Mouse (Mus musculus): Measurements from ENCODE around the gene Vmn1r233. TPM values are rescaled to one million over a fixed set of nuclear protein-coding genes. Genes with fewer than 3 reads are reported as not detected.
A peak's percentile ranks its signal among the peaks of the same experiment; 100 is the strongest.

Vmn1r233 gene
- polyA plus RNA-seq, 1 experiment from 2014 or later, result not detected

GRCm38 (mm10) chr17:20944985-20945891 lies 51.0 kb downstream of the Vmn1r233 start, which contains the start of gene Ppp2r1a:
Ppp2r1a (plus strand) TSS chr17:20945311.
- peak within 1 kb of the TSS; percentile 74 for H3K4me2 ChIP-seq
- no peaks in the 10 kb centered on the region for H3K36me3 ChIP-seq
- H3K4me3 ChIP-seq, result peak within 1 kb of the TSS; percentile 77
- under 1% methylated on average over 69 of the region's 69 CpGs for WGBS
- H3K27ac ChIP-seq, result peak within 1 kb of the TSS; percentile 98
- peaks cover 19% of the 10 kb centered on the region for H3K4me1 ChIP-seq
- H3K9me3 ChIP-seq, result no peaks in the 10 kb centered on the region
- H3K9ac ChIP-seq, result peak within 1 kb of the TSS; percentile 89
- peak; percentile 99 for ATAC-seq (ENCODE audit: insufficient number of reproducible peaks, insufficient read depth, low FRiP score, low TSS enrichment, low read depth)
- H3K27me3 ChIP-seq, result no peaks in the 10 kb centered on the region

- peak overlapping the region; percentile 64 for H3K4me2 ChIP-seq
- no peaks in the 10 kb centered on the region for H3K36me3 ChIP-seq
- H3K27me3 ChIP-seq, result no peaks in the 10 kb centered on the region
- H3K4me3 ChIP-seq, result peak overlapping the region; percentile 77
- 39% methylated on average over 3 of the region's 3 CpGs for WGBS
- H3K4me1 ChIP-seq, result peaks cover 19% of the 10 kb centered on the region
- H3K27ac ChIP-seq, result peak overlapping the region; percentile 96
- ATAC-seq (ENCODE audit: insufficient number of reproducible peaks, insufficient read depth, low FRiP score, low TSS enrichment, low read depth), result no peak
- no peaks in the 10 kb centered on the region for H3K9me3 ChIP-seq
- H3K9ac ChIP-seq, result peak overlapping the region; percentile 73
Measured at GRCm38 (mm10) chr17:20944226-20944625, 52.0 kb downstream of the Vmn1r233 start.

Other genes with a start within 250 kb of the Vmn1r233 start
- gene Vmn1r228, start 210.3 kb downstream of the Vmn1r233 start, polyA plus RNA-seq (2015; fragmentation: Nextera tagmentation; extraction: Ambion mirVana), result not detected in 2 replicates
- gene Vmn1r229, start 184.9 kb downstream of the Vmn1r233 start, polyA plus RNA-seq (2015; fragmentation: Nextera tagmentation; extraction: Ambion mirVana), result not detected in 2 replicates
- gene Vmn1r230, start 156.0 kb downstream of the Vmn1r233 start, polyA plus RNA-seq (2015; fragmentation: Nextera tagmentation; extraction: Ambion mirVana), result not detected in 2 replicates
- gene Vmn1r231, start 91.4 kb downstream of the Vmn1r233 start, polyA plus RNA-seq (2015; fragmentation: Nextera tagmentation; extraction: Ambion mirVana), result not detected in 2 replicates
- not detected in 2 replicates for gene Vmn1r232, start 76.8 kb downstream of the Vmn1r233 start, polyA plus RNA-seq (2015; fragmentation: Nextera tagmentation; extraction: Ambion mirVana)
- gene Ppp2r1a, start 51.2 kb downstream of the Vmn1r233 start, polyA plus RNA-seq (2015; fragmentation: Nextera tagmentation; extraction: Ambion mirVana), result 371 and 387 TPM in 2 replicates
- gene Zfp160, start 12.4 kb upstream of the Vmn1r233 start, polyA plus RNA-seq (2015; fragmentation: Nextera tagmentation; extraction: Ambion mirVana), result 17.8 and 23.0 TPM in 2 replicates
- gene Vmn1r234, start 229.6 kb upstream of the Vmn1r233 start, polyA plus RNA-seq (2015; fragmentation: Nextera tagmentation; extraction: Ambion mirVana), result not detected in 2 replicates

Measured in embryonic facial prominence, embryonic 13.5 days (tissue).